Mouse (Mus musculus): ENCODE data around the gene Plekho2. TPM values are rescaled to one million over a fixed set of nuclear protein-coding genes. Genes with fewer than 3 reads are reported as not detected.

Plekho2 gene
- total and polyA plus RNA-seq, 2 experiments: 1.4 to 5.4 TPM

DNA sequence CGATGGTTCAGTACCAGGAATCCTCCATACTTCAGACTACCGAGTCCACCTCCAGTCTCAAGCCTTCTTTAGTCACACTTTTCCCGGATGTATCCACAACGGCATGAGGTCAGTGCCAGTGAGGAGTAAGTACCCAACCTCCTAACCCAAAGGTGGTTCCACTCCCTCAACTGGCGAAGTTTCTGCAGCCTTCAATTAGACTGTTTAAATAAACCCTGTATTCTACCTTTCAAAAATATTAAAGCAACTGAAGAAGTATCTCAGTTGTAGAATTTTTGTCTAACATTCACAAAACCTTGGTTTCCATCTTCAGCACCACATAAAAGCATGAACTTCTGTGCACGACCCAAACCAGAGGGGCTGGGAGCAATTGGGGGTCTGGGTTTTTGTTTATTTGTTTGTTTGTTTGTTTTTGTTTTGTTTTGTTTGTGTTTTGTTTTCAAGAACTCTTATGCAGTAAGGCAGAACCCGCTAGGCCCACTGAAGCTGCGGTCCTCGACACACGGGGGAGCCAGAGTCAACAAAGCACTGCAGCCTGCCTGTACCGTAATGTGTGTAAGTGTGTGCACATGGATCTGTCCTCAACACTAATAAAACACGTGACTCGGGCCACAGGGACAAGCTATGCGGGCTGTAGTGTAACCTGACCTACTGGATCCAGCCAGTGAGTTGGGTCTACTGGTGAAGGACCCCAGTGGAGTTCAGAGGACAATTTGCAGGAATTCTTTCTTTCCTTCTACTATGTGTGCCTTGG lies 56.1 kb downstream of the Plekho2 start:
- Histone ChIP-seq H3K4me3 (ENCODE audit: insufficient read depth, low read depth, low read length) (no peak overlapping the region), H3K4me1 (ENCODE audit: control insufficient read depth, insufficient read depth, low read length) (no peaks in the 10 kb centered on the region), H3K36me3 (ENCODE audit: control insufficient read depth, insufficient read depth, low read length) (no peaks in the 10 kb centered on the region), H3K27ac (replicated peaks; ENCODE audit: insufficient read depth, low read depth, low read length) (no peak overlapping the region), H3K27me3 (ENCODE audit: control insufficient read depth, insufficient read depth, low read length) (no peaks in the 10 kb centered on the region), H3K9ac (ENCODE audit: low read depth, low read length) (no peak overlapping the region), H3K79me2 (ENCODE audit: control insufficient read depth, insufficient read depth, low read length) (no peaks in the 10 kb centered on the region)
- peak; percentile 68 for DNase-seq (ENCODE audit: extremely low read depth, low read depth, low spot score)
- 27% methylated on average over 14 of the region's 14 CpGs for WGBS
- TF ChIP-seq POLR2A (IDR thresholded peaks at IDR 0.05; ENCODE audit: extremely low read depth, insufficient read depth, low read length) (no peak), CTCF (IDR thresholded peaks at IDR 0.05; ENCODE audit: low read depth, low read length) (peak; percentile 99)

DNA sequence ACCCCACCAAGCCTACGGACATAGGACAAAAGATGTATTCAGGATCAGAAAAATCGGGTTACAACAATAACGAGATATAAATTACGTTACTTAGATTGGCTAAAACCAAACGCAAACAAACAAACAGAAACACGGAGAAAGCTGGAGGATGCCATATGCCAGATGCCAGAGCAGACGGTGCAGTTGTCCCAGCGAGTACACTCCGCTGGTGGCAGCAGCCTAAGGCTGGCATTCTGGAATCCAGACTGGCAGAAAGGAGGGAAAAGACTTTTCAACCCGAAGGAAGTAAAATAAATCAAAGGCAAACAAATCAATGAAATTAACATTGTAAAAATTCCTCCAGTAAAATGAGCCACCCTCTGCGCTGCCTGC lies 59.3 kb downstream of the Plekho2 start:
- no peak overlapping the region for H3K9ac ChIP-seq (ENCODE audit: low read depth, low read length)
- H3K27ac ChIP-seq (replicated peaks; ENCODE audit: insufficient read depth, low read depth, low read length): no peak overlapping the region
- WGBS: 31% methylated on average over 11 of the region's 11 CpGs
- TF ChIP-seq CTCF (IDR thresholded peaks at IDR 0.05; ENCODE audit: low read depth, low read length) (no peak), POLR2A (IDR thresholded peaks at IDR 0.05; ENCODE audit: extremely low read depth, insufficient read depth, low read length) (no peak)
- DNase-seq (ENCODE audit: extremely low read depth, low read depth, low spot score): no peak
- H3K36me3 ChIP-seq (ENCODE audit: control insufficient read depth, insufficient read depth, low read length): no peaks in the 10 kb centered on the region
- no peaks in the 10 kb centered on the region for H3K27me3 ChIP-seq (ENCODE audit: control insufficient read depth, insufficient read depth, low read length)
- no peaks in the 10 kb centered on the region for H3K4me1 ChIP-seq (ENCODE audit: control insufficient read depth, insufficient read depth, low read length)
- no peaks in the 10 kb centered on the region for H3K79me2 ChIP-seq (ENCODE audit: control insufficient read depth, insufficient read depth, low read length)
- H3K4me3 ChIP-seq (ENCODE audit: insufficient read depth, low read depth, low read length): no peak overlapping the region

DNA sequence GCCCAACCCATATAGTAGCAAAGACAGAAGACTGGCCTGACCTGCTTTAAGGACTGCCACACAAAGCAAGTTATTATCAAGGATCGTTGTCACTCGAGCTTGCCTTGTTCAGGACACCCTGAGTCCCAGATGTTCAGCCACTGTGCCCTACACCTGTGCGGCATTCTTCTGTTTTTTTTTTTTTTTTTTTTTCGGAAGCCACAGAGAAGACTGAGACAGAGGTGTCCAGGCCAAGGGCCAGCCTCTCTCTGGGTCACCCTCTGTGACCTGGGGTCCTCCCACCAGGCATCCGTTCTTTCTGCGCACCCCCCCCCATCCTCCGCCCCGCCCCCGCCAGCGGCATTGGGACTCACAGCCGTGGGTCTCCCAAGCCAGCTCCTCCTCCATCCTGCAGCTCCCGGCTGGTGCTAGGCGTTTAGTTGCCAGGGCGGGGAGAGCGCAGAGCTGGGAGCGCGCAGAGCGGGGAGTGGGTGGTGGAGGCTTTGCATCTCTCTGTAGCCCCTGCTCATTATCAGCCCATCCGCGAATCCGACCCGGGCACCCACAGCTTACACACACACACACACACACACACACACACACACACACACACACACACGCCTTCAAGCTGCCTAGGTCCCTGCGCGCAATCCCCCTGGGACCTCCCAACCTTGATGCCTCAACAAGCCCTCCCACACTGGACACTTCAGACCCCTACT lies 59.9 kb downstream of the Plekho2 start, which contains the start of gene Ankdd1a:
TSS of gene Ankdd1a (minus strand) at position 387 of the 698 bp plus-strand sequence.
- no peaks in the 10 kb centered on the region for H3K4me1 ChIP-seq (ENCODE audit: control insufficient read depth, insufficient read depth, low read length)
- H3K36me3 ChIP-seq (ENCODE audit: control insufficient read depth, insufficient read depth, low read length): no peaks in the 10 kb centered on the region
- H3K9ac ChIP-seq (ENCODE audit: low read depth, low read length): no peak within 1 kb of the TSS
- DNase-seq (ENCODE audit: extremely low read depth, low read depth, low spot score): no peak
- TF ChIP-seq POLR2A (IDR thresholded peaks at IDR 0.05; ENCODE audit: extremely low read depth, insufficient read depth, low read length): no peak
- no peak for TF ChIP-seq CTCF (IDR thresholded peaks at IDR 0.05; ENCODE audit: low read depth, low read length)
- H3K27ac ChIP-seq (replicated peaks; ENCODE audit: insufficient read depth, low read depth, low read length): no peak within 1 kb of the TSS
- WGBS: 17% methylated on average over 25 of the region's 25 CpGs
- no peak within 1 kb of the TSS for H3K4me3 ChIP-seq (ENCODE audit: insufficient read depth, low read depth, low read length)
- H3K27me3 ChIP-seq (ENCODE audit: control insufficient read depth, insufficient read depth, low read length): no peaks in the 10 kb centered on the region
- H3K79me2 ChIP-seq (ENCODE audit: control insufficient read depth, insufficient read depth, low read length): no peaks in the 10 kb centered on the region

DNA sequence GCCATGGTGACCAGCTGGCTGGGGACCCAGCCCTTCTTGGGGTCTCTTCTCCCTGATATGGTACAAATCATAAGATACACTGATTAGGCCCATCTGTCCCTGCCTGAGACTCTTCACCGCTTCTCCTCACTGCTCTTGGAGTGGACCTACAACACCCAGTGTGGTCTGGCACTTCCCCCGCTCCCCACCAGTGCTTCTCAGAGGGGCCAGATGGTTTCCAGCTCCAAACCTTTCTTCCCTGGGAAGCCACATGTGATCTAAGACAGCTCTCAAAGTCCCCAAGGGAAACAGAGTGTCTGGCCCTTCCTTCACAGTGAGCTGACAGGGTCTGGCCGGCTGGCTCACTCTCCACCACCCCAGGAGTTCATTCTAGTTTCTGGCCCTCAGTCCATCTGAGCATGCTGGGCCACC lies 65.0 kb downstream of the Plekho2 start:
- Histone ChIP-seq H3K9ac (ENCODE audit: low read depth, low read length) (no peak overlapping the region), H3K4me3 (ENCODE audit: insufficient read depth, low read depth, low read length) (no peak overlapping the region), H3K4me1 (ENCODE audit: control insufficient read depth, insufficient read depth, low read length) (no peaks in the 10 kb centered on the region), H3K27ac (replicated peaks; ENCODE audit: insufficient read depth, low read depth, low read length) (no peak overlapping the region), H3K27me3 (ENCODE audit: control insufficient read depth, insufficient read depth, low read length) (no peaks in the 10 kb centered on the region), H3K79me2 (ENCODE audit: control insufficient read depth, insufficient read depth, low read length) (no peaks in the 10 kb centered on the region), H3K36me3 (ENCODE audit: control insufficient read depth, insufficient read depth, low read length) (no peaks in the 10 kb centered on the region)
- no peak for DNase-seq (ENCODE audit: extremely low read depth, low read depth, low spot score)
- WGBS: 94% methylated on average over 3 of the region's 3 CpGs
- no peak for TF ChIP-seq CTCF (IDR thresholded peaks at IDR 0.05; ENCODE audit: low read depth, low read length)
- TF ChIP-seq POLR2A (IDR thresholded peaks at IDR 0.05; ENCODE audit: extremely low read depth, insufficient read depth, low read length): no peak

DNA sequence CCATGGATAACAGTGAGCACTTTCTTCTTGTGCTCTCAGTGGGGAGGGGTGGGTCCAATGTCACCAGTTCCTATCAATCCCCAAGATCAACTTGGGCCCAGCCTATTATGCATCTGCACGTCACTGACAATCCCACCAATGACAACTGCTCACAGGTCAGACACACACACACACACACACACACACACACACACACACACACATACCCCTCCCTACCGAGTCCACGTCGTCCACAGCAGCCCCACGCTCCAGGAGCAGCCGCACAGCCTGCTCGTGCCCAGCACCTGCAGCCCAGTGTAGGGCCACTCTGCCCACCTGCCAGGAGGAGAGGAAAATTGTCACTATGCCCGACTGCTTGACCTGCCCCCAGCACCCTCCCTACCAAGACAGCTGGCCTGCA lies 65.4 kb downstream of the Plekho2 start:
- TF ChIP-seq POLR2A (IDR thresholded peaks at IDR 0.05; ENCODE audit: extremely low read depth, insufficient read depth, low read length) (no peak), CTCF (IDR thresholded peaks at IDR 0.05; ENCODE audit: low read depth, low read length) (no peak)
- 93% methylated on average over 8 of the region's 8 CpGs for WGBS
- DNase-seq (ENCODE audit: extremely low read depth, low read depth, low spot score): no peak
- Histone ChIP-seq H3K9ac (ENCODE audit: low read depth, low read length) (no peak overlapping the region), H3K27ac (replicated peaks; ENCODE audit: insufficient read depth, low read depth, low read length) (no peak overlapping the region), H3K79me2 (ENCODE audit: control insufficient read depth, insufficient read depth, low read length) (no peaks in the 10 kb centered on the region), H3K36me3 (ENCODE audit: control insufficient read depth, insufficient read depth, low read length) (no peaks in the 10 kb centered on the region), H3K27me3 (ENCODE audit: control insufficient read depth, insufficient read depth, low read length) (no peaks in the 10 kb centered on the region), H3K4me3 (ENCODE audit: insufficient read depth, low read depth, low read length) (no peak overlapping the region), H3K4me1 (ENCODE audit: control insufficient read depth, insufficient read depth, low read length) (no peaks in the 10 kb centered on the region)

DNA sequence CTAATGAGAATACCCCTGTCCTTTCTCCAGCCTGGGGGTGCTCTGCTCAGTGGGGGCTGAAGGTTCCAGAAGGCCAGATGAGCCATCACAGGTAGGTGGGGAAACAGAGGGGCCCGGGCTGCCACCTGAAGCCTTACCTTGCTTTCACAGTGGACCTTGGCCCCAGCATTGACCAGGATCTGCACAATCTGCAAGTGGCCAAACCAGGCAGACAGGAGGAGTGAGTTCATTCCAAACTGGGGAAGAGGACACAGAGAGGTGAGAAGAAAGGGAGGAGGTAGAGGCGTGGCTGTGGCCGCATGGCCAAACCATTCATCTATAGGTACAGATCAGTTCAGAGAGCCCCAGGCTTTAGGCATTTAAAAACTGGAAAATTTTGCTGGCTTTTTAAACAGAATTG lies 67.3 kb downstream of the Plekho2 start:
- Histone ChIP-seq H3K36me3 (ENCODE audit: control insufficient read depth, insufficient read depth, low read length) (no peaks in the 10 kb centered on the region), H3K4me3 (ENCODE audit: insufficient read depth, low read depth, low read length) (no peak overlapping the region), H3K4me1 (ENCODE audit: control insufficient read depth, insufficient read depth, low read length) (no peaks in the 10 kb centered on the region), H3K9ac (ENCODE audit: low read depth, low read length) (no peak overlapping the region), H3K27ac (replicated peaks; ENCODE audit: insufficient read depth, low read depth, low read length) (no peak overlapping the region), H3K27me3 (ENCODE audit: control insufficient read depth, insufficient read depth, low read length) (no peaks in the 10 kb centered on the region), H3K79me2 (ENCODE audit: control insufficient read depth, insufficient read depth, low read length) (no peaks in the 10 kb centered on the region)
- no peak for TF ChIP-seq CTCF (IDR thresholded peaks at IDR 0.05; ENCODE audit: low read depth, low read length)
- TF ChIP-seq POLR2A (IDR thresholded peaks at IDR 0.05; ENCODE audit: extremely low read depth, insufficient read depth, low read length): no peak
- DNase-seq (ENCODE audit: extremely low read depth, low read depth, low spot score): no peak
- WGBS: 58% methylated on average over 3 of the region's 3 CpGs

All from liver, adult 2 months (tissue).